9 mouse cellular contexts compared by ENCODE assay signal in genomic region chr2:147808036-147808675, GRCm38 (mm10).
A peak's percentile ranks its signal among the peaks of the same experiment; 100 is the strongest.
DNase-seq lines count a peak whose midpoint lies in the region; ATAC-seq and TF ChIP-seq lines count a peak whose summit lies in the region.
"Had no signal": no experiment of that assay in that cellular context is flagged by ENCODE, and none has a peak within 500 bp of the region (broad histone marks: within the 10 kb centered on the region; RNA-seq: fewer than 3 reads in every experiment).

No protein-coding gene starts in this region.

- peak; percentile 30 for DNase-seq in adrenal gland, adult 2 months
- no peak for DNase-seq in adrenal gland, postnatal 4 days (ENCODE audit: low spot score in 2 of 2)
- DNase-seq in testis, postnatal 10 days (ENCODE audit: low spot score) = peak; percentile 49
- DNase-seq in testis, postnatal 14 days (ENCODE audit: low spot score) = no peak
- peak; percentile 77 for DNase-seq in embryonic facial prominence, embryonic 11.5 days (ENCODE audit: low spot score)
- DNase-seq in kidney, postnatal 0 days (ENCODE audit: low spot score) = peak; percentile 73
- peak; percentile 85 for DNase-seq in lung, embryonic 14.5 days
- peak; percentile 40 for DNase-seq in right cerebral cortex, postnatal 4 days

- 39% methylated on average over 5 of the region's 5 CpGs for WGBS in embryonic facial prominence, embryonic 11.5 days
- WGBS in kidney, postnatal 0 days = 37% methylated on average over 5 of the region's 5 CpGs
- 32% methylated on average over 5 of the region's 5 CpGs for WGBS in lung, embryonic 14.5 days

- no peak overlapping the region for H3K4me2 ChIP-seq in embryonic facial prominence, embryonic 11.5 days (ENCODE audit: low read depth, low read length)
- H3K4me2 ChIP-seq in kidney, postnatal 0 days (ENCODE audit: low read length) = no peak overlapping the region
- H3K4me2 ChIP-seq in lung, embryonic 14.5 days = no peak overlapping the region

- TF ChIP-seq CTCF in kidney, postnatal 0 days (IDR thresholded peaks at IDR 0.05; ENCODE audit: low read depth) = peak; percentile 85
- peak; percentile 72 for TF ChIP-seq CTCF in lung, embryonic 14.5 days (IDR thresholded peaks at IDR 0.05; ENCODE audit: low read depth)

- H3K36me3 ChIP-seq in embryonic facial prominence, embryonic 11.5 days (replicated peaks; ENCODE audit: control insufficient read depth, insufficient read depth, low read depth, low read length) = no peaks in the 10 kb centered on the region
- H3K36me3 ChIP-seq in kidney, postnatal 0 days (ENCODE audit: insufficient read depth, low read length) = no peaks in the 10 kb centered on the region
- H3K36me3 ChIP-seq in lung, embryonic 14.5 days (ENCODE audit: insufficient read depth) = no peaks in the 10 kb centered on the region

- H3K27me3 ChIP-seq in embryonic facial prominence, embryonic 11.5 days (ENCODE audit: control insufficient read depth, insufficient read depth, low read length) = no peaks in the 10 kb centered on the region
- H3K27me3 ChIP-seq in kidney, postnatal 0 days (ENCODE audit: insufficient read depth, low read length) = no peaks in the 10 kb centered on the region; the same call in none of the 2 replicates
- no peaks in the 10 kb centered on the region for H3K27me3 ChIP-seq in lung, embryonic 14.5 days (ENCODE audit: insufficient read depth, low read length)

- ATAC-seq in embryonic facial prominence, embryonic 11.5 days (replicated peaks; ENCODE audit: insufficient number of reproducible peaks, low FRiP score, low TSS enrichment, low read depth) = no peak
- ATAC-seq in kidney, postnatal 0 days (replicated peaks; ENCODE audit: low FRiP score, low read depth) = no peak
- peak; percentile 65; the same call in 1 of the 2 replicates for ATAC-seq in lung, embryonic 14.5 days (ENCODE audit: insufficient read depth)

- H3K27ac ChIP-seq in embryonic facial prominence, embryonic 11.5 days (replicated peaks; ENCODE audit: low read depth, low read length) = no peak overlapping the region
- no peak overlapping the region for H3K27ac ChIP-seq in kidney, postnatal 0 days
- no peak overlapping the region for H3K27ac ChIP-seq in lung, embryonic 14.5 days (ENCODE audit: low read depth)

- H3K4me3 ChIP-seq in embryonic facial prominence, embryonic 11.5 days (ENCODE audit: low read depth, low read length) = no peak overlapping the region
- H3K4me3 ChIP-seq in kidney, postnatal 0 days (replicated peaks; ENCODE audit: low read depth, low read length) = no peak overlapping the region
- no peak overlapping the region for H3K4me3 ChIP-seq in lung, embryonic 14.5 days (ENCODE audit: low read depth, low read length)
- H3K4me3 ChIP-seq: erythroblast, embryonic 14.5 days had no signal

- H3K9me3 ChIP-seq in embryonic facial prominence, embryonic 11.5 days (replicated peaks; ENCODE audit: control insufficient read depth, low read length) = no peaks in the 10 kb centered on the region
- H3K9me3 ChIP-seq in kidney, postnatal 0 days (replicated peaks; ENCODE audit: low read length) = no peaks in the 10 kb centered on the region
- H3K9me3 ChIP-seq in lung, embryonic 14.5 days (ENCODE audit: low read depth, low read length) = no peaks in the 10 kb centered on the region

- H3K9ac ChIP-seq in embryonic facial prominence, embryonic 11.5 days (replicated peaks; ENCODE audit: low read length) = no peak overlapping the region
- no peak overlapping the region for H3K9ac ChIP-seq in kidney, postnatal 0 days (ENCODE audit: low read depth, low read length)
- H3K9ac ChIP-seq in lung, embryonic 14.5 days = no peak overlapping the region

- H3K4me1 ChIP-seq in embryonic facial prominence, embryonic 11.5 days (ENCODE audit: control insufficient read depth, insufficient read depth, low read length) = no peaks in the 10 kb centered on the region
- H3K4me1 ChIP-seq in kidney, postnatal 0 days (replicated peaks; ENCODE audit: insufficient read depth, low read length) = no peaks in the 10 kb centered on the region
- H3K4me1 ChIP-seq in lung, embryonic 14.5 days (ENCODE audit: insufficient read depth) = no peaks in the 10 kb centered on the region

Comparison
In these comparisons a context has a peak if more than half of its experiments do, and no peak if none do; other contexts are left out.
1. DNase-seq: peak in adrenal gland, adult 2 months (single experiment), testis, postnatal 10 days (single experiment), embryonic facial prominence, embryonic 11.5 days (single experiment), kidney, postnatal 0 days (single experiment), lung, embryonic 14.5 days (single experiment) and right cerebral cortex, postnatal 4 days (single experiment); none in adrenal gland, postnatal 4 days (0 of 2) and testis, postnatal 14 days (single experiment).